Mouse (Mus musculus) spleen, postnatal 14 days (tissue): Measurements from ENCODE around the gene Taf8.

Source experiments
- DNase-seq, 2 experiments: peaks; one replicate each; pipeline ENCODE4 v3.0.0; 2021 to 2022; ENCODE audit warnings: low spot score in 2 of 2

Gene Taf8

DNA sequence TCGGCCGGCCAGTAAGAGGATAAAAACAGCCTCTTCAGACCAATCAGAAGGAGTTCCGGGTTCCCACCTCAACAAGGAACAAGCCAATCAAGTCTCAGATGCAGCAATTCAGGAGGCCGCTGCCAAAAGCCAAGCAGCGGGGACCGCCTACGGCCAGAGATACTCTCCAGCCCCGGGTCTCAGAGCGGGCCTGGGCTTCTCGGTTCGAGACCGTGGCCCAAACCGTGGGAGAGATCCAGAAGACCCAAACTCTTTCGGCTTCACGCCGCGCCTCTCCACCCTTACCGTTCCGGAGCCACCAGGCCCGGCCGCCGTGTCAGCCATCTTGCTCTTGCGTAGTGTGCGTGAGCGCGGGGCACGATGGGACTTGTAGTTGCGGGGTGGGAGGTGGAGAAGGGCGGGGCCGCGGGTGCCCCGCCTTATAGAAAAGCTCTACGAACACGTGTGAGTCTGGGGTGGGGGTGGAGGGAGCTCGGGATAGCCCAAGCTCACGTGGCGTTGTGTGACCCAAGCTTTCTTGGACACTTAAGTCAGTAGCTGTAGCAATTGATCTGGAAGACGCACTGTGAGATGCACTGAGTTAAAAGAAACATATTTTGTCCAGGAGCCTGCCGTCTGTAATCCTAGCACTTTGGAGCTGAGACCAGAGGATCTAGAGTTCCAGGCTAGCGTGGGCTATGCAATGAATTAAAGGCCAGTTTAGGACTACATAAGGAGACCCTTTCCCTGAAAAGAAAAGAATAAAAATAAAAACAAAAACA lies at the start of gene Taf8:
Gene Taf8 (minus strand): TSS at position 347 of the 761 bp plus-strand sequence.
- DNase-seq: peak; percentile 85 to 88

DNA sequence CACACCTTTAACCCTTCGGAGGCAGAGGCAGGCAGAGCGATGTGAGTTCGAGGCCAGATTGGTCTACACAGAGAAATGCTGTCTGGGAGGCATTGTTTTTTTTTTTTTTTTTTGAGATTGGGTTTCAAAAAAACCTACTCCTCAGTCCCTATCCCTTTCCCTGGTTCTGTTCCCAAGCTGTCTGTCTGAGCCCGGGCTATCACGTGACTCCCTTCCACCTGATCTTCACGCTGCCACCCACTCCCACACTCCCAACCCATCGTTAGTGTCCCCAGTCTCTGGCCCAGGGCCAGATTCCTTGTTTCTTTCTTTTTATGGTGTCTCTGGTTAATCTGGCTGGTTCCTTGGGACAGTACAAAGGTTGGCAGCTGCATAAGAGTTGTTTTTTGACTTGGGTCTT lies 49.0 kb upstream of the Taf8 start:
- no peak for DNase-seq

DNA sequence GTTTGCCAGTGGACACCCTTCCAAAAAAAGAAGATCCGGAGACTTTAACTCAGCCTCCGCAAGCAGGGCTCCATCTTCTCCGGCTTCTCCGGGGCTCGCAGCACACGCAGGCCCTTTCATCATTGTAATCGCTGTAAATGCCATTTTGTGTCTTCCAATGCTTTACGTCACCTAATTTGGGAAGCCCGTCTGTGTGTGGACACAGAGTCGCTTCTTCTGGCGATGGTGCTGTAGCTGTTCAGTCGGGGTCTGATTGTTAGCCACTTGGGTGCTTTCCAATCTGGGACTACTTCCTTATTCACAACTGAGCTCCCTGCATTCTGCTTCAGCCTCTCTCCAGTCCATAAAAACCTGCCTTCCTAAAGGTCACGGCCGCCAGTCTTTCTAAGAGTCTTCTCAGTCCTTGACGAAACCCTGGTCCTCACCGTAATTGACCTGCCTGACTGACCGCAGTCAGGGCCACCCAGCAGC lies 43.8 kb upstream of the Taf8 start:
- DNase-seq: no peak

DNA sequence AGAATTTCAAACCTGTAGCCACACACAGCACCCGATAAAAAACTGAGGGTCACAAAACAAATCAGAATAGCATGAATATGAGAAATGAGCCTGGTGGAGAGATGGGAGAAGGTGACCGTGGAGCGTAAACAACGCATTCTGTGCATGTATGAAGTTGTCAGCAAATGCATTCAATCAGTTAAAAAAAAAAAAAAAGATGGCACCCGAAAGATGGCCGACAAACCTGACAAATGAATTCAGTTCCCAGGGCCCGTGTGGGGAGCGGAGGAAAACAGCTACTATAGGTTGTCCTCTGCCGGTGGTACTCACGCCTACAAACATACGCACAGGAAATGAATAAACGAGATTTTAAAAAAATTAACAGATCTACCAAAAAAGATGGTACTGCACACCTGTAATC lies 43.1 kb upstream of the Taf8 start:
- no peak for DNase-seq

DNA sequence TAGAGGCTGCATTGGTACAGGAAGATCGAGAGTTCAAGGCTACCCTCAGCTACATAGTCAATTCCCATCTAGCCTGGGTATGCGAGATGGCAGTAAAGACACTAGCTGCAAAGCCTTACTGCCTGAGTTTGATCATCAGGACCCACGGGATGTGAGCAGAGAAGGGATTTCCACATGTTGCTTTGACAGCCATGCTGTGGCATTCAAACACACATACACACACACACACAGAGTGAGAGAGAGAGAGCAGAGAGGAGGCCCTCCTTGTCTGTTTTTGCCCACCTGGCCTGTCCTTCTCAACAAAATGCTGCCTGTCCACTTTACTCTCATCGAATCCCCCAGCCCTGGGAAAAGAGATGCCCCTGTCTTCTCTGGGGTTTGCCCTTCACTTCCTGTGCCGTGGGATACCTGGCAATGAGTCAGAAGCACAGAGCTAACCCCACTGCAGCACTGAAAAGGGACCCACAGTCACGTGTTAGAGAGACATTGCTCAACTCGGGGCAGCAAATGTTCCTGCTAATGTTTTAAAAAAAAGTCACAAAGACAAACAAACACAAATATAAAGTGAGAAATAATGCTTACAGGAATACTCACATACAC lies 41.1 kb upstream of the Taf8 start:
- no peak for DNase-seq

DNA sequence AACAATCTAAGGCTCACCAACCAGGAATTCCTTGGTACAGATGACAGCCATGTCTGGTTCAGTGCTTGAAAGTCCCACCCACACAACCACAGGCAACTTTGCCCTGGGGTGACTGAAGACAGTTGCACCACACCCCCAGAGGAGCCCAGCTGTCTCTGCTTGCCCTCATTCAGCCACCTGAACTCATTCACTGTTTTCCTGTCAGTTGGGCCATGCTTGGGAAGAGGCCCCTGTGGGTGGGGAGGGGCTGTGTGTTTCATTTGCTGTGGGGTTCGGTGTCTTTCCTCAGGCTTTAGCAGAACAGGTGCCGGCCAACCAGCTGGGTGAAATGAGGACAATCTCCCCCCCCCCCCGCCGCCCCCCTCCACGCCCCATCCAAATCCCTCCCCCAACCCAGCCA lies 40.0 kb upstream of the Taf8 start:
- no peak for DNase-seq

DNA sequence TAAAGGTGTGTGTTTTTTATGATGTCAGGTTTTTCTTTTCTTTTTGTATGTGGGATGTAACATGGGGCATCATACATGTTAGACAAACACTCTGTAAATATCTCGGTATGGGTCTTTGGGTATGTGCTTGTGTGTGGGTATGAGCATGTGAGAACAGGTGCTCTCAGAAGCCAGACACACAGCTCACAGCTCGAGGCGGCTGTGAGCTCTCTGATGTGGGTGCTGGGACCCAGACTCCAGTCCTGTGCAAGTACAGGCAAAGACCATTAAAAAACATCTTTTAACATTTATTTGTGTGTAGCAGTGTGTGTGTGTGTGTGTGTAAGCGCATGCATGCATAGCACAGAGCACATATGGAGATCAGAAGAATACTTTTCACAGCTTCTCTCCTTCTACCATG lies 37.0 kb upstream of the Taf8 start:
- DNase-seq: no peak

DNA sequence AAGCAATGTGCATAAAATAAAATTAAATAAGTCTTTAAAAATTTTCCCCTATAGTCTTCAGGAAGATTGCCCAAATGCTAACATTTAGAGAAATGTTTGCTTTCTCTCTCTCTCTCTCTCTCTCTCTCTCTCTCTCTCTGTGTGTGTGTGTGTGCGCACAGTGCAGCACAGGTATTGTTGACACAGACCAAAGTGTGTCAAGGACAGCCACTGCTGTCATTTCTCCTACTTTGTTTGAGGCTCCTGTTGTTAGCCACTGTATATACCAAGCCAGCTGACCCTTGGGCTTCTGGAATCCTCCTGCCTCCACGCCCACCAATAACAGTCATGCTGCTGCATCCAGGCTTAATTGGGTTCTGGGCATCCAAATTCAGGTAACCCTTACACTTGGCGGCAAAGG lies 36.0 kb upstream of the Taf8 start:
- DNase-seq: no peak

DNA sequence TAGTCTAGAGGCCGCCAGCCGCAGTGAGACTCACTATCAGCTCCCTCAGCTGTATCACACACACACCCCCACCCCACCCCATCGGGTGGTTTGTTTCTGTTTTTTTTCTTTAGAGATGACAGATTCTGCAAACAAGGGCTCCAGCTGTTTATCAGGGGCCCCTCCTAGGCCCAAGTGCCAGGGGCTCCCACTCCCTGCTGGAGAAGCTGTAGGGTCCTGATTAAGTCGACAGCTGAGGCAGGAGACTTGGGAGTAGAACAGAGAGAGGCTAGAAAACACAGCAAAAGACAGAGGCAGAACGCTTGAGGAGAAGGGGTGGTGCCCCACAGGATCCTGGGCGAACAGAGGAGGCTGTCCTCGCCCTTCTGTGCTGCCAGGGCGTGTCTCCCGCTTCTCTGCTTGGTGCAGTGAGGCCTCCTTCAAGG lies 33.7 kb upstream of the Taf8 start:
- DNase-seq: peak; percentile 54 to 57

DNA sequence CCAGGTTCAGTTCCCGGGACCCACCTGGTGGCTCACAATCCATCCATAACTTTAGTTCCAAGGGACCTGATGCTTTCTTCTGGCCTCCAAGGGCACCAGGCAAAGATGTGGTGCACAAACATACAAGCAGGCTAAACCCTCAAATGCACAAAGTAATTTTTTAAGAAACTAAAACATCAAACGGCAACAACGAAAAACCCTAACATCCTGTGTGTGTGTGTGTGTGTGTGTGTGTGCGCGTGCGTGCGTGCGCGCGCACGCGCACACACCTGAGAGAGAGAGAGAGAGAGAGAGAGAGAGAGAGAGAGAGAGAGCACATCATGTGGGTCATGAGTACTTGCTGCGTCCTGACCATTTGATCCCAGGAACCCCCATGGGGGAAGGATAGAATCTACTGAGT lies 31.6 kb upstream of the Taf8 start:
- no peak for DNase-seq

DNA sequence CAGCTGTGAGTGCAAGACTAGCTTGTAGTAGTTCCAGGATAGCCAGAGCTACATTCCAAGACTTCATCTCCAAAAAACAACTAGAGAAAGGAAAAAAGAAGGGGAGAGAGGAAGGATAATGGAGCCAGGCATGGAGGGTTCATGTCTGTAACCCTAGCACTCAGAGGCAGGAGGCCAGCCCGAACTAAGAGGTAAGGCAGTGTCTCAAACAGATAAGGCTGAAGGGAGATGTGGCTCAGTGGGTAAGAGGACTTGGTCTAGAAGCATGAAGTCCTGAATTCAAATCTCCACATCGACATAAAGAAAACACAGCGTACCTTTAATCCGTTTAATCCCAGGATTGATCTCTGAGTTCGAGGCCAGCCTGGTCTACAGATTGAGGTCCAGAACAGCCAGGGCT lies 30.3 kb upstream of the Taf8 start:
- DNase-seq: no peak

DNA sequence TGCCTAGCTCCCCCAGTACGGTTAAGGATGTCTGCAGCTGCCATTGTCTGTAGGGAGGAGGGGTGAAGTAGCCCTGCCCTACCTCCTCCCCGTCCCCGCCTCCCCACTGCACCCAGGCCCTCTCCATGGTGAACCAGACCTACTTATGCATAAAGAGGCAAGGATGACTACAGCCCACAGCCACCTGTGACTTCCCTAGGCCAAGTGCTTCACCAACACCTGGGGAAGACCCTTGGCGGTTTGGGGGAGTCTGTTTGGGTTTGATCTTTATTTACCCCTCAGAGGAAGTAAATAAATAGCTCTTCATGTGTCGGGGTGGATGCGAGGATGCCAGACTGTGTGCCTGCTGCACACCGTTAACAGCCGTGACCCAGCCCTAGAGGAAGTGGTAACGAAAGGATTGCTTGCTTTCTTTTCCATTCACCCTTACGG lies 29.3 kb upstream of the Taf8 start:
- DNase-seq: no peak

DNA sequence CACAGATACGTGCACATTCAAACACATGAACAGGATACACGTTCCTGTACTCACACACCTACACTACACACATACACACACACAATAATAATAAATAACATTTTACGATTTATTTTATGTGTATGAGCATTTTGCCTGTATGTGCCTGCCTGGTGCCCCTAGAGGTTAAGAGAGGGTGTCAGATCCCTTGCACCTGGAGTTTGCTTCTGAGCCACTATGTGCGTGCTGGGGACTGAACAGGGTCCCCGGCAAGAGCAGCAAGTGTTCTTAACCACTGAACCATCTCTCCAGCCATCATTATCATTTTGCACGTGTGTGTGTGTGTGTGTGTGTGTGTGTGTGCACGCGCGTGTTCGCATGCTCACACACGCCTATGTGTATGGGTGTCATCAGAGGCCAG lies 27.5 kb upstream of the Taf8 start:
- DNase-seq: no peak

DNA sequence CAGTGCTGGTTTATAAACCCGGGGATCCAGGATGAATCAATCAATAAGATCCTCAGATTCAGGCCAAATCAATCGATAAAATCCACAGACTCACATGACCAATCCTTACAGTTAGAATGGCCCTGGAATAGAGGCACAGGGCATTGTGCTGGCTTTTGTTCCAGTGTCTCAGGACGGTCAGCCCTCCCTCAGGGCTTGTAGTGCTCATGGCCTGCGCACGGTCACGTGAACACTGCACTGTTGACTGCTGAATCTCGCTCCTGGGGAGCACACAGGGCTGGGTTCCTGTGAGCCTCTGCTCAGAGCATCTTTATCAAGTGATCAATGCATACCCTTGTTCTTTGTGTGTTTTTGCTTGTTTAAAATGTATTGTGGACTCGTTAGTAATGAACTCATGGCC lies 26.8 kb upstream of the Taf8 start:
- no peak for DNase-seq

DNA sequence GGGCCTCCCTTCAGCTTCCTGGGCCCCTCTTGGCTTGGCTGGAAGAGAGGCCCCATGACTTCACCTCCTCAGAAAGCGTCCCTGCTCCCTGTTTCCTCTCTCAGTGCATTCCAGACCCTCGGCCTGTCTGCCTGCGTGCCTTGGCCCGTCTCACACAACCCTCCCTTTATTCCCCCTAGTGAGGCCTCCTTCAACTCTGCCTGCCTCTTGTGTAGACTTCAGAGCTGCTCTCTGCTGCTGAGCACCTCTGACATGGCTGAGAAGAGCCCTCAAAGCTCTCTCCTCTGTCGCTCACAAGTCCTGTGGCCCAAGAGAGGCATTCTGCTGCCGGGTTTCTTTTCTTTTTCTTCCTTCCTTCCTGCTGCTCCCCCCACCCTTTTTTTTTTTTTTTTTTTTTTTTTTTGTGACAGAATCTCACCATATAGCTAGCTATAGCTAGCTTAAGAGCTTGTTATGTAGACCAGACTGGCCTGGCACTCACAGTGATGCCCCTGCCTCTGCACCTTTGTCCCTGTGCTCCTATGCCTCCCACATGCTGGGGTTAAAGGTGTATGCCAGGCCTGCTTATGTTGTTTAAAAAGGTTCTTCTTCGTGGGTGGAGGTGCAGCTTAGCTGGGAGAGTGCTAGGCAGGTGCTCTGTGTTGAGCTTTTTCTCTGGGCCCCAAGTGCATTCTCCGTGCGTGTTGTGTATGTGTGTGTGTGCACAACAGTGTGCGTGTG lies 25.6 kb upstream of the Taf8 start:
- DNase-seq: no peak

DNA sequence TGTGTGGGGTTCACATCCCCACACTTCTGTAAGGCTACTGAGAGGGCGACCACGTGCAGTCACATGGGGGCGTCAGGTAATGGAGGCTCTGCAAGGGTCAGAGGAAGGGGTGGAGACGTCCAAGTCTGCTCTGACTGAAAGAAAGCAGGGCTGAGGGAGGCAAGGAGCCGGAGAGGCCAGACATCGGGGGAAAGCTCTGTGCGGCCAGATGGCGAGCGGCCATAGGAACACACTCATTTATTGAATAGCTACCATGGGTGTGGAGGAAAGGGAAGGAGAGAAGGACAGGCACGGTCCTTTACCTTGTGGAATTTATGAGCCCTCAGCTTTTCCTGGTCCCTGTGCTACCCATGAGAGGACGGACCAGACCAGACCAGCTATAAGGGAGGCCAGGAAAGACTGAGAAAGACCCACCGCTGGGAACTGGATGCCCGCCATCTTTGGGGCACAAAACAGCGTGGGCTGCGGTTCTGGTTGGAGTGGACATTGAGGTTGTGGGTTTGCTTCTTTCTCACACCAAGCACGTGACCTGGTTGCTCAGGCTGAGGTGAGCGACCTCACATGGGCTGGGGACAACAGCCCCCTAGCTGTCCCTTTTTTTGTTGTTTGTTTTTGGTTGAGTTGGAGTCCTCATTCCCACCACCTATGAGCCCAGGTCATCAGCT lies 24.9 kb upstream of the Taf8 start:
- no peak for DNase-seq

DNA sequence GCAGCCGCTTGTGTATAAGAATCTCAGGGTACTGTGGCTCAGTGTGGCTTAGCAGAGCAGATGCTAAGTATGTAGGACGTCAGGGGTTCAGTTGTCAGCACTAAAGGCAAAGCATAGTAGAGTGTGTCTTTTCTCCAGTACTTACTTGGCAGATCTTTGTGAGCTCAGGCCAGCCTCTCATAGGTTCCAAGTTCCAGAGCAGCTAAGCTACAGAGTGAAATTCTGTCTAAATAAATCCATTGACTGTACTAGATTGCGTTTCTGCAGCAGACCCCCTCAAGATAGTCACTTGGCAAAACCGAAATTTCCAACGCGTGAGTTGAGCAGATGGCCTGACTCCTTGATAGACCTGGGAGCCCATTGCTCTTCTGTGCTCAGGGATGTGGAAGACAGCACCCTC lies 22.9 kb upstream of the Taf8 start:
- no peak for DNase-seq

DNA sequence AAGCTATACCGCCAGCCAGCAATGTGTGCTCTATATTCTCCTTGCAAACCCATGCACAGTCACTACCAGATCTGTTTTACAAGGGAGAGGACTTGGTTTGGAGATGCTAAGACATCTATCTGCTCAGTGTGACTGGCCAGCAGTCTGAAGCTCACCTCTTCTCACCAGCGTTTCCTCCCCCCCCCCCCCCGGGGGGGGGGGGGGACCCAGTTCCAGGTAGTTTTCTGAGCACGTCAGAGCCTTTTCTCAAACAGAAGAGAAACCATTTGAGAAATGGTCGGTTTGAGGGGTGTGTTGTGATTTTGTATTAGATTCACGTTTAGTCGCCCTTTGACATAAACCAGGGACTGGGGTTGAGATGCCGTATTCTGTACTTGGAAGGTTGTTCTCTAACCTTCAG lies 22.0 kb upstream of the Taf8 start:
- no peak for DNase-seq

DNA sequence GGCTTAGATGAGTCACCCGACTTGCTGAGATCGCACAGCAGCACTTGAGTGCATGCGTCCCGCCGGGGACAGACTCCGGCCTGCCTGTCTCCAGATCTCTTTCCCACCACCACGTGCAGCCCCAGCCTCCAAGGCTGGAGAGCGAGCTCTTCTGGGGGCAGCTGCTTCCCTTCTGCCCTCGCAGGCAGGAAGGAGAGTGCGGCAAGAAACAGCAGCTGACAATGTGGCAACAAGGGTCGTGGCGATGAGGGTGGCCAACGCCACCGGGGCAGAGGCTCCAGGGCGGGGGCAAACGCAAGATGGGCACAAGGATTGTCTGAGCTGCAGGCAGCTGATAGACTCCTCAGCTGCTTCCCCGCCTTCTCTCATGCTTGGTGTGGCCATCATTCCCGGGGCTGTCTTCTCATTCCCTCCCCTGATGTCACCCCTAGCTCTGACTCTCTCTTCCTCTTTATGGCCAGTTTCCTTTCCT lies 21.2 kb upstream of the Taf8 start:
- DNase-seq: peak; percentile 44 to 51

DNA sequence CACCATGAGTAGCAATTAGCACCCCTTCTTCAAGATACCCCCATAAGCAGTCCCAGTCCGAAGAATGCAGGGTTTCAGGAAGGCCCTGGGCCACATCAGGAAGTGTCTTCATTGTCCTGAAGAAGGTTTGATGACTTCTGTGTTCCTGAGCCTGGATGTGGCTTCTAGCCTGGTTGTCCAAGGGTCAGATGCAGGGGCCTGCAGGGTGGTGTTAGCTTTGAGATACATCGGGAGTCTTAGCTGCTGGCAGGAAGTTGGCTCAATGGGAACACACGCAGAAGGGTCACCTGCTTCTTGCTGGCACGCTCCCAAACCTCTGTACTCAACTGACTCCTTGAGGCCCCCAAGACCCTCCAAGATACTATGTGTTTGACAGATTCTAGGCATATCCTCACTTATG lies 20.4 kb upstream of the Taf8 start:
- no peak for DNase-seq

DNA sequence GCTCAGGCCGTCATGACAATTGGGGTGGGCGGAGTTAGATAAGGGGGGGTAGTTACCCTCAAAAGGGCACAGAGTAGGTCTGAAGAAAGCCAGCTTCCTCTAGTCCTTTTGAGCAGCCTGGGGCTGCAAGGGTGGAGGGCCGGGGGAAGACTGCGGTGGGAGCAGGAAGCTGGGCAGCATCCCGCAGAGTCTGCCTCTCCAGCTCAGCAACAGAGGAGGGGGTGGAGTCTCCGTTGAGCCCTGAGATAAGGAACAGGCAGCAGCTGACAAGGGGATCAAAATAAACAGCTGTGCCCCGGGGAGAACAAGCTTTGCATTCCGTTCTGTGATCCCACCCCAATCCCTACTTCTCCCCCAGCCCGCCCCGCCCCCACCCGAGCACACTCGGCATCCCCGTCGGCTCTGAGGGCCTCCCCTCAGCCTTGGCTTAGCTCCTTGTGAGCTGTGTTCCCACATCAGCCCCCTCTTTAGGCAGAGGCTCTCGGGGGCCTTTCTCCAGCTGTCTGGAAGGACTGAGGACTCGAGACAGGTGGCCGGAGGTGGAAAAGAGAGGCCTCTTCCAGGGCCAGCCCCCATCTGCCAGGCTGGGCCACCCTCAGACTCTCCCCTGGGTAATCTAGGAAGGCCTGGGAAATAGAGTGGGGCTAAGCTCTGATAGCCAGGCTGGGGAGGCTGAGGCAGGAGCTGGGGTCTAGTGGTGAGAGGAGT lies 19.6 kb upstream of the Taf8 start:
- DNase-seq: peak; percentile 59

DNA sequence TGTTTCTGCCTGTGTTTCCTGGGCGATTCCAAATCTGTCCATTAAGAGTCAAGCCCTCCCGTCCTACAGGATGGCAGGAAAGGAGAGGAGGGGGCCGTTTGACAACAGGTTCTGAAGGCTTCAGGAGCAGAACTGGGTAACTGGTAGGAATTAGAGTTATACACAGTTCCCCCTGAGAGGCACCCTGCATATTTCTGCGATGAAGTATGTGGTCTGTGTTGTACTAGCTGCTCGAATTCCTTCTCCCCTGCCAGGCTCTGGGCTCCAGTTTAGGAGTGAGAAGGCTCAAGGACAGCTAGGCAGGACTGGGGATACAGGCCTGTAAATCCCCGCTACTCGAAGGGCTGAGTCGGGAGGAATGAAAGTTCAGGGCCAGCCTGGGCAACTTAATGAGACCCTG lies 16.1 kb upstream of the Taf8 start:
- no peak for DNase-seq
